Mouse (Mus musculus) heart, embryonic 12.5 days (tissue): ENCODE measurements around the gene Tnfsfm13. TPM values are rescaled to one million over a fixed set of nuclear protein-coding genes. Genes with fewer than 3 reads are reported as not detected.

ENCODE experiments used
- ATAC-seq: fragments of 200-750 bp; cut with Nextera tagmentation; 2 replicates; pipeline ENCODE4 v1.8.0; 2017; ENCODE audit warnings: moderate TSS enrichment, moderate library complexity; ENCODE audit not compliant: insufficient number of reproducible peaks, low FRiP score
- H3K27ac ChIP-seq: fragments of 300-500 bp; sonication (generic); 2 replicates; pipeline ENCODE4 v1.5.1; 2016; ENCODE audit warnings: mild to moderate bottlenecking, moderate library complexity; ENCODE audit not compliant: poor library complexity, severe bottlenecking
- H3K27me3 ChIP-seq: fragments of 300-500 bp; sonication (generic); replicated peaks from 2 replicates; pipeline ENCODE4 v1.6.1; 2016; ENCODE audit warnings: mild to moderate bottlenecking, moderate library complexity
- H3K36me3 ChIP-seq: fragments of 300-500 bp; sonication (generic); 2 replicates; pipeline ENCODE4 v1.6.1; 2016; ENCODE audit warnings: mild to moderate bottlenecking, moderate library complexity
- H3K4me1 ChIP-seq: fragments of 300-500 bp; sonication (generic); replicated peaks from 2 replicates; pipeline ENCODE4 v1.6.1; 2016; ENCODE audit warnings: mild to moderate bottlenecking
- H3K4me2 ChIP-seq: fragments of 300-500 bp; sonication (generic); 2 replicates; pipeline ENCODE4 v1.6.1; 2016; ENCODE audit warnings: mild to moderate bottlenecking, moderate library complexity
- H3K4me3 ChIP-seq: fragments of 300-500 bp; sonication (generic); 2 replicates; pipeline ENCODE4 v1.5.1; 2016; ENCODE audit warnings: mild to moderate bottlenecking
- H3K9ac ChIP-seq: fragments of 300-500 bp; sonication (generic); 2 replicates; pipeline ENCODE4 v1.6.1; 2016; ENCODE audit warnings: mild to moderate bottlenecking, moderate library complexity
- H3K9me3 ChIP-seq: fragments of 300-500 bp; sonication (generic); replicated peaks from 2 replicates; pipeline ENCODE4 v1.6.1; 2016; ENCODE audit warnings: mild to moderate bottlenecking, moderate library complexity
- WGBS: fragments of 180-500 bp; shearing (Covaris S2); methylation state at CpG from one replicate; pipeline ENCODE4 v1.1.7; 2016; 5-methylcytosine and 5-hydroxymethylcytosine counted together
- polyA plus RNA-seq: library from polyadenylated mRNA; unstranded; fragments of >200 nt; fragmentation: Nextera tagmentation; extraction: Ambion mirVana; gene quantifications from 2 replicates; pipeline ENCODE4 v1.2.1, GENCODE M21; 2016

Gene Tnfsfm13
- polyA plus RNA-seq, 1 experiment from 2014 or later: 1.5 TPM

DNA sequence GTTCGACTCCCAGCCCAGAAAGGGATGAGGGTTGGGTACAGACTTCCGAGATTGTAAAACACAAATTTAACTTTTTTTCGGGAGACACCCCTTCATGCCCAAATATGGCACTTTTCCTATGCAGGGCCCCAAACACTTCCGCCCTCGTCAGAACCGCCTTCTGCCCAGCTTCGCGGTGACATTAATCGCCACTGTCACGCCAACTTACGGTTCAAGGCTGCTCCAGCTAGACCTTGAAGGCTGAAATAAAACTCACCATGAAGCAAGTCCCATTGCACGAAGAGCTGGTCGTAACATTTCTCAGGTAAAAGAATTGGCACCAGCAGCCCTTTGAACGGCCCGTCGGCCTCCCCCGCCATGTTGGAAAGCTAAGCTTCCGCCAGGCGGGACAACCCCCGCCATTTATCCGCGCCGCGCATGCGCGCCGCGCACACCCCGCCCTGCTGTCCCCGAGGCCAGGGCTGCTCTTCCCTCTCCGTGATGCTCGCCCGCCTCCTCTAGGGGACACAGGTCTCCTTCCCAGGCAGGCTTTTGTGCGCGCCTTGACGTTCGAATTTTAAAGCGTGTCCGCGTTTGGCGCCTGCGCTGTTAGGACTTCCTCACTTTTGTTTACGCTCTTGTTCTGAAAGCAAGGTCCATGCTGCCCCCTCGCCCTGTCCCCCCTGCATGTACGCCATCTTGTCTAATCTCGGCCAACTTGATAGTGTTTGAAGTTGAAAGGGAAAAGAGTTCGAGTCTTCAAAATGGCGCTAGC, 33.5 kb downstream of the Tnfsfm13 start, which contains the start of gene Mpdu1:
TSS of gene Mpdu1 (minus strand) at position 430 of the 754 bp plus-strand sequence.
- ATAC-seq: peak; percentile 95
- Histone ChIP-seq H3K36me3 (peaks cover 53% of the 10 kb centered on the region), H3K9ac (peak within 1 kb of the TSS; percentile 75), H3K4me2 (peak within 1 kb of the TSS; percentile 72), H3K4me1 (peaks cover 20% of the 10 kb centered on the region), H3K9me3 (no peaks in the 10 kb centered on the region), H3K4me3 (peak within 1 kb of the TSS; percentile 65), H3K27me3 (no peaks in the 10 kb centered on the region), H3K27ac (peak within 1 kb of the TSS; percentile 97)
- under 1% methylated on average over 48 of the region's 48 CpGs for WGBS

DNA sequence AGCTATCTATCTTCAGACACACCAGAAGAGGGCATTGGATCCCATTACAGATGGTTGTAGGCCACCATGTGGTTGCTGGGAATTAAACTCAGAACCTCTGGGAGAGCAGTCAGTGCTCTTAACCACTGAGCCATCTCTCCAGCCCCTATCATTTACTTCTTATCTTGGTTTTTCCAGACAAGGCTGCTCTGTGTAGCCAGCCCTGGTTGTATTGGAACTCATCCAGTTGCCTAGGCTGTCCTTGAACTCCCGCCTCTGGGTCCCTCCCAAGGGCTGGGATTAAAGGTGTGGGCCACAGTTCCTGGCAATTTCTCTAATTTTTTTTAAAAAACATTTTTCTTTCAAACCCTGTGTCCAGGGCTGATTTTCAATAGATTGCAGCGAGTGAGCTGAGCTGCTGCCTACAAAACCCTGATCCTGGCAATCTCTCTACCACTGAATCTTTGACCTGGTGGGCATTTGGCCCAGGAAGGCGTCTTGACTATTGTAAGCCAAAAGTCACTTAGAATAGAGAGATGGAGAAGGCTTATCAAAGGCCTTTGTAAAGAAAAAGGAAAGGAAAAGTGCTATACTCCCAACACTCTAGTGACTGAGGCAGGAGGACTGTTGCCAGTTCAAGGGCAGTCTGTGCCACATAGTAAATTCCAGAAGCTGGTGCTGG, 34.5 kb downstream of the Tnfsfm13 start:
- peak overlapping the region; percentile 75 for H3K9ac ChIP-seq

DNA sequence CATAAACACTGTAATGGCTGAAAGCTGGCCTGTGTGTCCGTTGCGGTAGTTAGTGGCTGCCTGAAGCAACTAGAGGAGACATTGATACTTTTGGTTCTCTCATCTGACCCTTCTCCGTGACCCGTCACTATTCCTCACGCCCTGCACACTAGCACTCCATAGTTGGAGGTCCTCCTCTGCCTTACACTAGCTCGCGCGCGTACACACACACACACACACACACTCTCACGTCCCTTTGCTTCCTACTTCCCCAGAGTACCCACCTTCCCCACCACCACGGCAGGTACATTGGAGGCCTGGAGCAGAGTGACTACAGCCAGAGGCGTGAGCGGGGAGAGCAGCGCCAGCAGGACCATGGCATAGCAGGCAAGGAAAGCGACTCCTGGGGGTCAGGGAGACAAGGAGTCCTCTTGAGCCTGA, 38.4 kb downstream of the Tnfsfm13 start:
- 82% methylated on average over 15 of the region's 15 CpGs for WGBS
- Histone ChIP-seq H3K4me2 (no peak overlapping the region), H3K4me1 (peaks cover 39% of the 10 kb centered on the region), H3K9me3 (no peaks in the 10 kb centered on the region), H3K27me3 (no peaks in the 10 kb centered on the region), H3K9ac (no peak overlapping the region), H3K36me3 (peaks cover 48% of the 10 kb centered on the region), H3K27ac (no peak overlapping the region), H3K4me3 (no peak overlapping the region)
- no peak for ATAC-seq

More for the DNA sequence above, 34.5 kb downstream of the Tnfsfm13 start:
- peaks cover 54% of the 10 kb centered on the region for H3K36me3 ChIP-seq
- peak overlapping the region; percentile 97 for H3K27ac ChIP-seq
- no peaks in the 10 kb centered on the region for H3K27me3 ChIP-seq
- 63% methylated on average over 3 of the region's 3 CpGs for WGBS
- no peaks in the 10 kb centered on the region for H3K9me3 ChIP-seq
- H3K4me3 ChIP-seq: peak overlapping the region; percentile 65
- peaks cover 30% of the 10 kb centered on the region for H3K4me1 ChIP-seq
- no peak for ATAC-seq
- peak overlapping the region; percentile 72 for H3K4me2 ChIP-seq

DNA sequence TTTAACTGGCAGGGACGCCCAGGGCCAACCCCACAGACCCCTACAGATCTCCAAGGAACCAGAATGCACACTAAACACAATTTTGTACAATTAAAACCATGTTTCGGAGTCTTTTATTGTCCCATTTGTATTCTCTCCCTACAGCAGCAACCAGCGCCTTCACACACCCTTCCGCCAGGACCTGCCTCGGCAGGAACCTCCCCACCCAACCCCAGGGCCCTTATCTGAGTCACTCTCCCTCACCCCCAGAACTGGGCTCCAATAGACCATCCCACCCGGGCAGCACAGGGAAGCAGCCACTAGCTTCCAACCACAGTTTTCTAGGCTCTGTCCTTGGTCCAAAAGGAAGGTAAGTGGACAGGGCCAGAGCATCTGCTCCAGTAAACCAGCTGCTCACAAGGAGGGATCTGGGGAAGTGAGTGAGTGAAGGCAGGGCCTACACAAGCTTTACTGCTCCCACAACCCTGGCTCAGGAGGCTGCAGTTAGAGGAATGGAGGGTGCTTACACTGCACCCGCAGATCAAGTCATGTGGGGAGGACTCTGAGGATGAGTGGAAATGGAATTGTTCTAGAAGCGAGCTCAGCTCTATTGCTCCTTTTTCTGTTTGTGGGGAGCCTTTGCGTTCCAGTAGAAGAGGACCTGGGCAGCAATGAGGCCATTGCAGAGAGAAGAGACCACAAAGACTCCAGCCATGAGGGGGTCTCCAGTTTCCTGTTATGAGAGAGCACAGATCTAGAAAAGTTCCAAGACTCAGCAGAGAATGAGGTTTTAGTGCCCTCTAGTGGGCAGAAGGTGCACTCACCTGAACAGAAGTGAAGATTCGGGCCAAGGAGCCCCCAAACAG, 39.1 kb downstream of the Tnfsfm13 start:
- peaks cover 39% of the 10 kb centered on the region for H3K4me1 ChIP-seq
- no peak overlapping the region; the same call in 1 of the 2 replicates for H3K9ac ChIP-seq
- ATAC-seq: no peak
- H3K9me3 ChIP-seq: no peaks in the 10 kb centered on the region
- no peak overlapping the region; the same call in 1 of the 2 replicates for H3K27ac ChIP-seq
- 70% methylated on average over 10 of the region's 10 CpGs for WGBS
- no peak overlapping the region for H3K4me2 ChIP-seq
- peaks cover 54% of the 10 kb centered on the region for H3K36me3 ChIP-seq
- no peaks in the 10 kb centered on the region for H3K27me3 ChIP-seq
- H3K4me3 ChIP-seq: no peak overlapping the region

DNA sequence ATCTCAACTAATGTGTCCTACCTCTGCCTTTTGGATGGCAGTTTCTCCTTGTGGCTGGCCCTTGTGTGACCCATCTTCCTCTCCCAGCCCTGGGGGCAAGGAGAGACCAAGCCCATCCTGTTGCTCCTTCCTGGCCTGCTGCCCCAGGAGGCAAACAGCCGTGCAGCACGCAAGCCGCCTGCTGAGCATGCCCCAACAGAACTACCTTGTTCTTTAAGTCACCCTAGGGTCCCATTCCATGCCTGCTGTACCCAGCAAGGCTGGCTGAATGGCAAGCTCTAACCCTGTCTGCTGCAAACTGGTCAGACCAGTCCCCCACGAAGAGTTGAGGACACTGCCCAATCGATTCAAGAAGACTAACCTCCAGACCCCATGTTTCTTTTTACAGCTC, 39.8 kb downstream of the Tnfsfm13 start:
- Histone ChIP-seq H3K9me3 (no peaks in the 10 kb centered on the region), H3K27ac (no peak overlapping the region), H3K4me2 (no peak overlapping the region), H3K4me3 (no peak overlapping the region), H3K4me1 (peaks cover 32% of the 10 kb centered on the region), H3K27me3 (no peaks in the 10 kb centered on the region), H3K9ac (no peak overlapping the region), H3K36me3 (peaks cover 61% of the 10 kb centered on the region)
- no peak for ATAC-seq
- 81% methylated on average over 5 of the region's 5 CpGs for WGBS

DNA sequence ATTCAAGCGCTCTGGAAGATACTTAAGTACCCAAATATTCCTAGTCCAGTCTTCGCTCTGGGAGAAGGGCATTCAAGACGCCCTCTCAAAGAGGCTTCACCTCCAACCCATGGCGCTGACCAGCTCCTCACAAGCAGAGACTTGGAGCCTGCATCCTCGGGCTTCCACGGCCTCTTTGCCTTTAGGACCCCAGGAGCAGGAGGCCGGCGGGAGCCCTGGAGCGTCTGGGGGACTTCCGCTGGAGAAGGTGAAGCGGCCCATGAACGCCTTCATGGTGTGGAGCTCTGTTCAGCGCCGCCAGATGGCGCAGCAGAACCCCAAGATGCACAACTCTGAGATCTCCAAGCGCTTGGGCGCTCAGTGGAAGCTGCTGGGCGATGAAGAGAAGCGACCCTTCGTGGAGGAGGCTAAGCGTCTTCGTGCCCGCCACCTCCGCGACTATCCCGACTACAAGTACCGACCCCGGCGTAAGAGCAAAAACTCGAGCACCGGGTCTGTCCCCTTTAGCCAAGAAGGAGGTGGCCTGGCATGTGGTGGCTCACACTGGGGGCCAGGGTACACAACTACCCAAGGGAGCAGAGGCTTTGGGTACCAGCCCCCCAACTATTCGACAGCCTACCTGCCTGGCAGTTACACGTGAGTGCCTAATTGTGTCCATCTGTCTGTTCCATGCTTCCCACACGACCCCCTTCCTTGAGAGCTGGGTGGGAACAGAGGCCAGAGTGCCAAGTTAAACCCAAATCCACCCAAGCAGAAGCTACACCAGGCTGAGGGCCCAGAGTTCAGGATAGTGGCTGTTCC, 40.4 kb downstream of the Tnfsfm13 start, which contains the start of gene Sox15:
TSS of gene Sox15 (plus strand) at position 51 of the 801 bp plus-strand sequence.
- H3K9ac ChIP-seq: peak within 1 kb of the TSS; percentile 59
- H3K27ac ChIP-seq: 0 out of 2 replicates have a peak within 1 kb of the TSS, but pooled peaks have one; percentile 15
- peaks cover 28% of the 10 kb centered on the region for H3K4me1 ChIP-seq
- peaks cover 67% of the 10 kb centered on the region for H3K36me3 ChIP-seq
- no peaks in the 10 kb centered on the region for H3K27me3 ChIP-seq
- peak within 1 kb of the TSS; percentile 49 for H3K4me2 ChIP-seq
- no peaks in the 10 kb centered on the region for H3K9me3 ChIP-seq
- peak; percentile 51; the same call in 1 of the 2 replicates for ATAC-seq
- 22% methylated on average over 34 of the region's 34 CpGs for WGBS
- peak within 1 kb of the TSS; percentile 5; the same call in 1 of the 2 replicates for H3K4me3 ChIP-seq

DNA sequence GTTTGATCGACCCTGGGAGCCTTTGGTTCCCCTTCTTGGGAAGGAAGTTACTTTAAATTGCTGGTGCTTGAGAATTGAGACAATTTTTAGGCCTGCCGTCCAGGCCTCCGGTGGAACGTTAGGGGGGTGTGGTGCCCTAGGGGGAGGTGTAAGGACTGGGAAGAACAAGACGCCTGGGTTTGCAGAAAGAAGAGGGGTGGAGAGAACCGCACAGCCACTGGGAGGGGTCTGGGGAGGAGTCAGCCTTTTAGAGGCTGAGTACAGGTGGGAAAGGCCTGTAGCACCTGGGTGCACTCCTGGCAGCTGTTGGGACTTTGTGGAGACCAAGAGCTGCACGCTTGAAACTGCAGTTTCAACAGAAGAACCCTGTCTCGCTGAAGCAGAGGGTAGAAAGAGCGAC, 41.1 kb downstream of the Tnfsfm13 start:
- Histone ChIP-seq H3K9ac (no peak overlapping the region), H3K4me2 (no peak overlapping the region; the same call in 1 of the 2 replicates), H3K27me3 (no peaks in the 10 kb centered on the region), H3K27ac (0 out of 2 replicates have a peak overlapping the region, but pooled peaks have one; percentile 15), H3K9me3 (no peaks in the 10 kb centered on the region), H3K4me3 (no peak overlapping the region), H3K4me1 (peaks cover 28% of the 10 kb centered on the region), H3K36me3 (peaks cover 74% of the 10 kb centered on the region)
- WGBS: 38% methylated on average over 9 of the region's 9 CpGs
- no peak for ATAC-seq

DNA sequence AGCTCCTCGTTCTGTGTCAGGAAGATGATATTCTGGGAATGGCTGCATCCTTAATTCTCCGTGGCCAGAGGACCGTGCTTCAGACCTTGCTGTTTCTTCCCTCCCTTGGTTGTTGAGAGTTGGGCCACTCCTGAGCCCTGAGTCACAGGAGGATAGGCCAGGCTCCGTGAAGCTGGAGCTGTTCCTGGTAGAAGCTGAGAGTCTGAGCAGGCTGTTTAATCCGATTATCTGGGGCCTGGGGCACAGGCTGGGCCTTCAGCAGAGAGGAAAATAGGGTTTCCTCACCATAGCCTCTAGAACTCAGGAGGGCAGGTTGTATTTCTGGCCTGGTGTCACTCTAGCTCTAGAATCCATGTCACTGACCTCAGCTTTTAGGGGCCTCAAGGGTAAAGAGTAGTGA, 42.5 kb downstream of the Tnfsfm13 start:
- WGBS: 65% methylated on average over 5 of the region's 5 CpGs
- peaks cover 78% of the 10 kb centered on the region for H3K36me3 ChIP-seq
- no peaks in the 10 kb centered on the region for H3K9me3 ChIP-seq
- peaks cover 28% of the 10 kb centered on the region for H3K4me1 ChIP-seq
- no peak overlapping the region for H3K9ac ChIP-seq
- no peaks in the 10 kb centered on the region for H3K27me3 ChIP-seq
- no peak overlapping the region for H3K4me2 ChIP-seq
- H3K4me3 ChIP-seq: no peak overlapping the region
- no peak overlapping the region for H3K27ac ChIP-seq
- no peak for ATAC-seq

DNA sequence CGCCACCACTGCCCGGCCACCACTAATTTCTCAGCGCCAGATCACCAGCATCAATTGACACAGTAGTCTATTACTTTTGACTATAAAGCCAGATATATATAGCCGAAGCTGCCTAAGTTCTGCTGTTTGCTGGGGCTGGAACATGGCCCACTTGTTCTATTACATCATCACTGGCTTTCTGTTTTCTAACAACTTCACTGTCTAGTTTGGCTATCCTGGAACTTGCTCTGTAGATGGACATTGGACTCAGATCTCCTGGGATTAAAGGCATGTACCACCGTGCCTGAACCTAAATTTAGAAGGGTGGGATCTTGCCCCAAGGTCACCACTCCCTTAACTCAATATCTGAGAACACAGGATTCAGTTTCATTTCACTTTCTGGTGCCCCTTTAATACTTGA, 50.0 kb downstream of the Tnfsfm13 start:
- peaks cover 96% of the 10 kb centered on the region for H3K36me3 ChIP-seq
- no peak overlapping the region for H3K9ac ChIP-seq
- H3K9me3 ChIP-seq: no peaks in the 10 kb centered on the region
- H3K4me3 ChIP-seq: no peak overlapping the region
- H3K4me1 ChIP-seq: no peaks in the 10 kb centered on the region
- ATAC-seq: no peak
- 87% methylated on average over 5 of the region's 5 CpGs for WGBS
- no peaks in the 10 kb centered on the region for H3K27me3 ChIP-seq
- no peak overlapping the region for H3K4me2 ChIP-seq
- no peak overlapping the region for H3K27ac ChIP-seq

DNA sequence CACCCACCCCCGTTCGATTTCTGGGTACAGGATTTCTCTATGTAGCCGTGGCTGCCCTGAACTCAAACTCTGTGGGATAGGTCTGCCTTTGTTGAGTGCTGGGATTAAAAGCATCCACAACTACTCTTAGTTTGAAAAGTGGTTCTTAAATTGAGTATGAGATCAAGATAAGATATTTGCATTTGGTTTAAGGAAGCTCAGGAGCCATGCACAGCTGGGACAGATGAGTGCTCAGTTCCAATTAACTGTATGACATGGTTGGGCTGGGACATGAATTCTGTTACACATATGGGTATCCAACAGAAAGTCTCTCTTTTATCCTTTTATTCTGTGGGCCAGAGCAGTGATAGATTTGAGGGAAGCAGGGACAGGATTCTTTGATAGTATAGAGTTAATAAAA, 60.4 kb downstream of the Tnfsfm13 start:
- ATAC-seq: no peak
- H3K27ac ChIP-seq: no peak overlapping the region
- H3K4me2 ChIP-seq: no peak overlapping the region
- H3K9ac ChIP-seq: no peak overlapping the region
- H3K4me1 ChIP-seq: peaks cover 23% of the 10 kb centered on the region
- no peaks in the 10 kb centered on the region for H3K27me3 ChIP-seq
- WGBS: 81% methylated on average over 3 of the region's 3 CpGs
- H3K36me3 ChIP-seq: peaks cover 30% of the 10 kb centered on the region
- no peak overlapping the region for H3K4me3 ChIP-seq
- H3K9me3 ChIP-seq: no peaks in the 10 kb centered on the region
